29 mouse cellular contexts compared by ENCODE assay signal in genomic region chr14:26316246-26316730, GRCm38 (mm10). TPM values are rescaled to one million over a fixed set of nuclear protein-coding genes. Genes with fewer than 3 reads are reported as not detected.
A peak's percentile ranks its signal among the peaks of the same experiment; 100 is the strongest.
DNase-seq lines count a peak whose midpoint lies in the region; ATAC-seq lines count a peak whose summit lies in the region.
"Had no signal": no experiment of that assay in that cellular context is flagged by ENCODE, and none has a peak within 500 bp of the region (broad histone marks: within the 10 kb centered on the region; RNA-seq: fewer than 3 reads in every experiment).

No protein-coding gene starts in this region.

- DNase-seq in heart, adult 18-20 months, result peak; percentile 13 to 17
- peak; percentile 54 for DNase-seq in lung, postnatal 10 days
- DNase-seq in lung, postnatal 4 days, result no peak
- peak; percentile 22 for DNase-seq in Muller cell, postnatal 12 days (ENCODE audit: inconsistent ontology term)
- DNase-seq in heart, postnatal 25 days (ENCODE audit: low spot score), result peak; percentile 11
- DNase-seq in embryo, embryonic 11 days, result no peak
- DNase-seq: adrenal gland, adult 8-10 months; adrenal gland, postnatal 25 days; B cell, adult 2 months; cerebellum, adult 11-12 months; cerebellum, adult 8-10 months; cerebellum, postnatal 10 days; cerebellum, postnatal 36 days; gastrocnemius, postnatal 10 days; gastrocnemius, postnatal 36 days; kidney, adult 11 months had no signal

- H3K36me3 ChIP-seq in heart, embryonic 12.5 days, result no peaks in the 10 kb centered on the region
- H3K36me3 ChIP-seq: forebrain, embryonic 10.5 days; hindbrain, embryonic 10.5 days; hindbrain, embryonic 13.5 days; intestine, embryonic 15.5 days had no signal

- H3K27me3 ChIP-seq in heart, embryonic 12.5 days (replicated peaks), result no peaks in the 10 kb centered on the region
- H3K27me3 ChIP-seq: forebrain, embryonic 13.5 days; hindbrain, embryonic 13.5 days; intestine, embryonic 15.5 days had no signal

- no peaks in the 10 kb centered on the region for H3K9me3 ChIP-seq in heart, embryonic 12.5 days (replicated peaks)
- H3K9me3 ChIP-seq: forebrain, embryonic 10.5 days; forebrain, embryonic 13.5 days; hindbrain, embryonic 10.5 days; hindbrain, embryonic 13.5 days; intestine, embryonic 15.5 days had no signal

- no peak overlapping the region for H3K4me3 ChIP-seq in heart, embryonic 12.5 days
- H3K4me3 ChIP-seq: forebrain, embryonic 10.5 days; forebrain, embryonic 13.5 days; hindbrain, embryonic 10.5 days; hindbrain, embryonic 13.5 days; intestine, embryonic 15.5 days had no signal

- H3K9ac ChIP-seq in heart, embryonic 12.5 days, result no peak overlapping the region
- H3K9ac ChIP-seq: forebrain, embryonic 13.5 days; hindbrain, embryonic 13.5 days; intestine, embryonic 15.5 days had no signal

- H3K27ac ChIP-seq in heart, embryonic 12.5 days (ENCODE audit: poor library complexity, severe bottlenecking), result no peak overlapping the region
- H3K27ac ChIP-seq: forebrain, embryonic 10.5 days; forebrain, embryonic 13.5 days; hindbrain, embryonic 10.5 days; hindbrain, embryonic 13.5 days; intestine, embryonic 15.5 days had no signal

- 44% methylated on average over 3 of the region's 3 CpGs for WGBS in heart, embryonic 12.5 days

- H3K4me2 ChIP-seq in heart, embryonic 12.5 days, result no peak overlapping the region
- H3K4me2 ChIP-seq: forebrain, embryonic 13.5 days; hindbrain, embryonic 13.5 days; intestine, embryonic 15.5 days had no signal

- no peaks in the 10 kb centered on the region for H3K4me1 ChIP-seq in heart, embryonic 12.5 days (replicated peaks)
- H3K4me1 ChIP-seq: forebrain, embryonic 13.5 days; hindbrain, embryonic 10.5 days; hindbrain, embryonic 13.5 days; intestine, embryonic 15.5 days had no signal

- intact Hi-C loops in heart, postnatal 25 days (cut with DNase I), result no loop called here

- no peak for ATAC-seq in heart, embryonic 12.5 days (ENCODE audit: insufficient number of reproducible peaks, low FRiP score)
- ATAC-seq: activated CD4-positive, CD25-positive, alpha-beta regulatory T cell, adult 4 months; forebrain, embryonic 13.5 days; forebrain, embryonic 16.5 days; hindbrain, embryonic 16.5 days; intestine, embryonic 15.5 days had no signal

RNA-seq across cellular contexts. Expression of gene Duxbl3, which starts 58.5 kb away (rescaled TPM):
- total RNA-seq in heart, adult 18-20 months (2021), result not detected
- polyA plus RNA-seq in heart, embryonic 12.5 days (2016; fragmentation: Nextera tagmentation; extraction: Ambion mirVana), result 0.46 and 1.6 TPM in 2 replicates
- total RNA-seq in heart, postnatal 25 days (2021), result not detected
- total RNA-seq: gastrocnemius, adult 18-20 months; granulocyte monocyte progenitor cell, adult 5-6 weeks; MEL had no signal
- polyA plus RNA-seq: activated CD4-positive, CD25-positive, alpha-beta regulatory T cell, adult 4 months; cortical plate, adult 2 months had no signal

Comparison
In these comparisons a context has a peak if more than half of its experiments do, and no peak if none do; other contexts are left out.
1. DNase-seq: peak in heart, adult 18-20 months (2 of 2), lung, postnatal 10 days (single experiment), Muller cell, postnatal 12 days (single experiment) and heart, postnatal 25 days (single experiment); none in lung, postnatal 4 days (0 of 2) and embryo, embryonic 11 days (single experiment).